Mouse (Mus musculus): ENCODE results near the gene Rps8.
"Not testable (repeated sequence)": the region's sequence is repeated elsewhere in the genome, so short reads cannot be mapped to it uniquely, and the experiment has no call there.

The Rps8 gene

DNA sequence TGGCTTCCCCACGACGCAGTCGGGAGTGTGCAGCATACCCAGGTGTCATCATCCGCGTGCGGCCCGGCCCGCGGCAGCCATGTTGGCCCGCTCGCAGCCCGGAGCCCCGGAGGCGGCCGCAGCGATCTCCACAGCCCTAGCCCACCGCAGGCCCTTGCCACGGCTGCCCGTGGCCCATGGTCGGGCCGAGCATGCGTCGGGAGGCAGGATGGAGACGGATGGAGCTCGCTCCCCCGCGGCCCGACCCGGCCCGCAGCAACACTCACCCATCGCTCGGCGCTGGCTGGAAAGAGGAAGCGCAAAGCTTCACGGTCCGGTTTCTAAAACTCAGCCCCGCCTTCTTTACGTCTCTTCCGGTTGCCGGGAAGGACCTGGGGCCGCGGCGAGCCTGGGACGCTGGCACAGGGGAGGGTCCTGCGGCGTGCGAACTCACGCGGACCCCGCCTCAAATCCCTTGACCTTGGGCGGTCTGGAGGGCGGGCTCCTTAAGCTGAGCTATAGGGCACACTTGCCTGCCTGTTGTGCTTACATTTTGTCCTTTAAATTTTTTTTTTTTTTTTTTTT, at the start of gene Rps8:
Gene Rps8, minus strand, starts transcription at position 452 of the 564 bp plus-strand sequence.
- DNase-seq (ENCODE audit: low spot score in 2 of 2): peak; percentile 72 to 81

DNA sequence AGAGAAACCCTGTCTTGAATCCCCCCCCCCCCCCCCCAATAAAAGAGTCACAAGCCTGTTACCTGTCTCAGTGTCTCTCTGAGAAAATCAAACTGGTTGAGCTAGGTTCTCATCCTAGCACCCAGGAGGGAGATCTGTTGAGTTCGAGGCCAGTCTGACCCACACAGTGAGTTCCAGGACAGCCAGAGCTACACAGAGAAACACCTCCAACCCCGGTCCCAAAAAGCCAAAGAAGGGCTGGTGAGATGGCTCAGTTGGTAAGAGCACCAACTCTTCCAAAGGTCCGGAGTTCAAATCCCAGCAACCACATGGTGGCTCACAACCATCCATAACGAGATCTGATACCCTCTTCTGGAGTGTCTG, 46.9 kb upstream of the Rps8 start:
- DNase-seq (ENCODE audit: low spot score in 2 of 2): no peak

DNA sequence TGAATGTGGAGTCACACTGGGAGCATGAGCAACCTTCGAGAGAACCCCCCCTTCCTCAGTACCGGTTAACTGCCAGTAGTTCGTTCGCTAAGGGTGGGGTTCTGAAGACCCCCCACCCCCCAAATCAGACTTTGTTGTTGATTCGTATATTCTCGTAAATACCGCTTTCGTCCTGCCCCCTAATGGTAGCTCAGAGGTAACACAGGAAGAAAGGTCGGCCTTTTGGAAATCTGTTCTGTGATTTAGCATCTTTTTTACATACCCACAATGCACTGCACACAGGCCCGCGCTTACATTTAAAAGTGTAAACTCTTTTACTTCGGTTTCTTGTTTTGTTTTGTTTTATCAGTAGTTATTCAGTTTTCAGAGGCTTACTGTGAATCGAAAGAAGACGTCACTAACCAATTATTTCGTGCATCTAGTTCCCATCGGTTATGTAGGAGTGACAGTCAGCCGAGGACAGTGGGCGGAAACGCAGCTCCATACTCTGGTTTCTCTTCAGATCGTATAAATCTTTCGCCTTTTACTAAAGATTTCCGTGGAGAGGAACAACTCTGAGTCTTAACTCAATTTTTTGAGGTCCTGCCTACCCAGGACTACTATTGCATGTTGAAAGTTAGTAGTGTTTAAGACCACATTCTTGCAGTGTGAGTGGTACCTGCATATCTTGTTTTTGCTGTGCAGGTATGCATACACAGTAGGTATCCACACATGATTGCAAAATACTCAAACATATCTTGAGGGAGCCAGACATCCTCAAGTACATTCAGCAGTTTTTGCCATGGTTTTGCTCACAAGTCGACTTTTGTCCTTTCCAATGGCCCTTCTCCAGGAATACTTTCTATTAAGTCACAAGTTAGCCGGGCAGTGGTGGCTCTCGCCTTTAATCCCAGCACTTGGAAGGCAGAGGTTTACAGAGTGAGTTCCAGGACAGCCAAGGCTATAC, 46.3 kb upstream of the Rps8 start:
- DNase-seq (ENCODE audit: low spot score in 2 of 2): no peak

DNA sequence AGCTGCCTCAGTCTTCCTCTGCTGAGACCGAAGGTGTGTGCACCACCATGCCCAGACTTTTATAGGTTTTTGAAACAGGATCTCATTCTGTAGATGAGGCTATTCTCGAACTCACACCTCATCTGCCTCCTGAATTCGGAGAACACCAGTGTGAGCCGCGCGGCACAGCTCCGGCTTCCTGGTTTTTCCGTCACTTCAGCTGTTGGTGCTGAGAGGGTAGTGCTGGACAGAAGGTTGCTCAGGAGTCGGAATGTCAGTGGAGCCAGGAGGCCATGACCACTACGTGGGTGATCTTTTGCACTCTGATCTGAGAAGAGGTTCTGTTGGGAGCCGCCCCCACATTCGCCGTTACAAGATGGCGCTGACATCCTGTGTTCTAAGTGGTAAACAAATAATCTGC, 35.8 kb upstream of the Rps8 start:
- DNase-seq (ENCODE audit: low spot score in 2 of 2): no peak

DNA sequence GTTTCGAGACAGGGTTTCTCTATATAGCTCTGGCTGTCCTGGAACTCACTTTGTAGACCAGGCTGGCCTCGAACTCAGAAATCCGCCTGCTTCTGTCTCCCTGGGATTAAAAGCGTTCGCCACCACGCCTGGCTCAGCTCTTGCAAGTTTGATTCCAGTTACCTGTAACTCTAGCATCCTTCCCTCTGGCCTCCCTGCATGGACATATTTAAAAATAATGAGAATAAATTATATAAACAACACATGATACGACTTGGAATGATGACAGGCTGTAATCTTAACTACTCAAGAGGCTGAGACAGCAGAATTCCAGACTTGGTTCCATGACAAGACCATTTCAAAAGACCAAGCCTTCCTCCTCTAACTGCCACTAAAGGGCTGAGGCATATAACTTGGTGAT, 34.6 kb upstream of the Rps8 start:
- no peak for DNase-seq (ENCODE audit: low spot score in 2 of 2)

DNA sequence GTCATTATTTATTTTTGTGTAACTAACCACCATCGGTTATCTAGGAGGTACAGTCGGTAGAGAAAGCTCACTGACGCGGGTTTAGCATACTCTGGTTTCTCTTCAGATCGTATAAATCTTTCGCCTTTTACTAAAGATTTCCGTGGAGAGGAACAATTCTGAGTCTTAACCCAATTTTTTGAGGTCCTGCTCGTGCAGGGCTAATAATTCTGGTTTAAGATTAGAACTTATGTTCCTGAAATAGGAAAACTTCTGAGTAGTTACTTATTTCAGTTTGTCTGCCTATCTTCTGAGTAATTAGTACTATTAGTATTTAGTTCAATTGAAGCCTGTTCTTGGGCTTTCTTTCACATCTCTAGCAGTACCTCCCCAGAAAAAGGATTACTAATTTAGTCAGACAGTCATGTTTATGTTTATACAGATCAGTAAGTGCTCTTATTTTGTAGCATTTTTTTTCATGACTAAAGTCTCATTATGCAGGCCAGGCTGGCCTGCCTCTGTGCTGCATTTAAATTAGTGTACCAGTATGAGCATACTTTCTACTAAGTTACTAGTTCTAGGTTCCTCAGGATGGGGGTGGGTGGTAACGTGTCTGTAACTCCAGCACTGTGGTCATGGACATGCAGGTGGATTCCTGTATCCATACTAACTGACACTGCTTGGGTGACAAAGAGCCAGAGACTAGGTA, 34.0 kb upstream of the Rps8 start:
- DNase-seq (ENCODE audit: low spot score in 2 of 2): peak in 1 of 2 experiments; percentile 6

DNA sequence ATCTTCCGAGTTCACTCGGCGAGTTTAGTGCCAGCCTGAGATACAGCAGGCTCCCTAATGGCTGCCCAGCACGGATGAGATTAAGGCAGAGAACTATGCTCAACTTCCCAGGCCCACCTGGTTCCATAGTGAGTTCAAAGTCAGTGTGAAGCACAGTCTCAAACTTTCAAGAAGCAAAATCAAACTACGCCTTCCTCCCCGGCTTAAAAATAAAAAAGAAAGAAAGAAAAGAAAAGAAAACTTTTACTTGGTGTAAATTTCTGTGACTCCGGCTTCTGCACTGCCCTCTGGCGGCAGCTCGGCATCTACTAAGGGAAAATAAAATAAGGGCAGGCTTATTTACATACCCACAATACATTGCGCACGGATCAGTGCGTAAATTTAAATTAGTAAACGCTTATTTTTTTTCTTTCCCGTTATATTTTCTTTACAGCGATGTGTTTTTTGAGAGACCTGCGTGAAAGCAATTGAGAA, 33.4 kb upstream of the Rps8 start:
- peak; percentile 50 to 77 for DNase-seq (ENCODE audit: low spot score in 2 of 2)

DNA sequence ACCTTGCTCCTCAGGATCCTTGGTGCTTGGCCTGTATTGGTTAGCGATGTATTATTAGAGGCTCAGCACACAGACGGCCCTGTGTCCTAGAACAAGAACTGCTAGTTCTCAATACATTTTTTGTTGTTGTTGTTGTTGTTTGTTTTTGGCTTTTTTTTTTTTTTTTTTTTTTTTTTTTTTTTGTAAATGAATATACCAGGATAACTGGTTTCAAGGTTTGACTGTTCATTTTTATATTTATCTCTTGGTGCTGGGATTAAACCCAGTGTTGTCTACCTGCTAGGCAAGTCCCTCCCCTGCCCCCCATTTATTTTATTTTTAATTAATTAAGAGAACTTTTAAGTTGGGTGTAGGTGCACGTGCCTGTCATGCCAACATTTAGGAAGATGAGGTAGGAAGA, 32.9 kb upstream of the Rps8 start:
- no peak for DNase-seq (ENCODE audit: low spot score in 2 of 2)

DNA sequence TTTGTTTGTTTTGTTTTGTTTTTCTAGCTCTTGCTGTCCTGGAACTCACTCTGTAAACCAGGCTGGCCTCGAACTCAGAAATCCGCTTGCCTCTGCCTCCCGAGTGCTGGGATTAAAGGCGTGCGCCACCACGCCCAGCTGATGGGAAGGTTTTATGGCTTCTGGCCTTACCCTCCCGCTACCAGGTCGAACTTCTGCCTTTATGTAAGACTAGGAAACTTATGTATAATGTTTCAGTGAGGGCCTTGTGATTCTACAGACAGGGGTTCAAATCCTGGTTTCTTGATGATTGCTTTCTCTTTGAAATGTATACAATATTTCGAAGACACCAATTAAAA, 26.7 kb upstream of the Rps8 start:
- not testable (repeated sequence) for DNase-seq (ENCODE audit: low spot score in 2 of 2)

DNA sequence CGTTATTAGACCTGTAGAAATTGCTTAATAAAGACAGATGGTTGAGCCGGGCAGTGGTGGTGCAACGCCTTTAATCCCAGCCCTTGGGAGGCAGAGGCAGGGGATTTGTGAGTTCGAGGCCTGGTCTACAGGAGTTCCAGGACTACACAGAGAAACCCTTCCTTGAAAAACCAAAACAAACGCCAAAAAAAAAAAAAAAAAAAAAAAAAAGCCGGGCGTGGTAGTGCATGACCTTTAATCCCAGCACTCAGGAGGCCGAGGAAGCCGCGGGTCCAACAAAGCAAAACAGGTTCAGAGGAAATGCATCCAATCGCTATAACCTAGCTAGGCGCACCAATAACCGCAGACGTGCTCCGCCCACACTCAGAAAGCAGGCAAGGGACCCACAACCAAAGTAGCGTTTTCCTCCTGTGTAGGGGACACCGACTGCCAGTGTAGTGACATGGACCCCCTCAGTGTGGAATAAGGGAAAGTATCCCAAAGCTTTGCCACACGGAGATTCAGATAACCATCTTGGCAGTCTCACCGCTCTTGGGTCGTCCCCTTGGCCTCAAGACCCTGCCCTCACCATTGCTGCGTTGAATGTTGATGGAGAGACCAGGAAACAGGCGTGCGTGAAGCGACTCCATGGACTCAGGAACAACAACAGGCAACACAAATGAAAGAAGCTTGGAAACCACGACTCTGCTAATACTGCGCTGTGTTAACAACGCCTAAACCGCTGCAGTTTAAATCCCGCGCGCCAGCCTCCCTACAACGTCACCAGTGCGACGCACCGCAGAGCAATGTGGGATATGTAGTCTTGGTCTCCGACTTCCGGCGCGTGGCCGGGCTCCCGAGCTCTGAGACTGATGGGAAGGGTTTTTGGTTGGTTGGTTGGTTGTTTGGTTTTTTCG, 26.1 kb upstream of the Rps8 start, which contains the start of gene Kif2c:
Gene Kif2c, minus strand, starts transcription at position 777 of the 896 bp plus-strand sequence.
- DNase-seq (ENCODE audit: low spot score in 2 of 2): peak; percentile 84 to 85

DNA sequence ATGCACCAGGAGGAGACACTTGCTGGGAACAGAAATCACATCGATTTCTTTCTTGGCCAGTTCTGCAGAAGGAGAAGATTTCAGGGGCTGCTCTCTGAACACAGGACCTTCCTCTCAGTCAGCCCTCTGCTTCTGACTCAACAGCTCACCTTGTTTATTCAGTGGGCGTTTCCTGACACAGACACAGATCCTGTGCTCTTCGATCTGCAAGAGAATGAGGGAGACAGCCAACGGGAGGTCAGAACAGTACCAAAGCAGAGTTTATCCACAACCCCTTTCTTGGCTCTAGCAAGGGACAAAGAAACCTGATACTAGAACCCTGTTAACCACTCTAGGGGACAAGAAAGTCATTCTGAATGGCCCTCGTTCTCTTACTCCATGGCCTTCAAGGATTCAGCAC, 13.9 kb upstream of the Rps8 start:
- no peak for DNase-seq (ENCODE audit: low spot score in 2 of 2)

DNA sequence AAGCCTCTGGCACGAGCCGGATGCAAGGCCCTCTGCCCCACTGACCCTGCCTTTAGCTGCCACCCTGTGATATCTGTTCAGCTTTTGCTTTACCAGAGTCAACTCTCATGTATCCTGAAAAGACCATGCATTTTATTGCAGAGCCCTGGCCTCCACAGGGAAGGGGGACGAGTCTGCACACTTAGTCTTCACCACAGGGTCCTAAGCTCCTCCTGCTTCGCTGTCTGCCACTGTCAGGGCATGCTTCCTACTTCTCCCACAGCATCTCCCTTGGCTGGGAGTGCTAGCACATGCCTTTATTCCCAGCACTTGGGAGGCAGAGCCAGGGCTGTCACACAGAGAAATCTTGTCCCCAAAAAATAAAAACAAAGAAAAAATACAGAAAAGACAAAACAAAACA, 5.1 kb upstream of the Rps8 start:
- DNase-seq (ENCODE audit: low spot score in 2 of 2): no peak

DNA sequence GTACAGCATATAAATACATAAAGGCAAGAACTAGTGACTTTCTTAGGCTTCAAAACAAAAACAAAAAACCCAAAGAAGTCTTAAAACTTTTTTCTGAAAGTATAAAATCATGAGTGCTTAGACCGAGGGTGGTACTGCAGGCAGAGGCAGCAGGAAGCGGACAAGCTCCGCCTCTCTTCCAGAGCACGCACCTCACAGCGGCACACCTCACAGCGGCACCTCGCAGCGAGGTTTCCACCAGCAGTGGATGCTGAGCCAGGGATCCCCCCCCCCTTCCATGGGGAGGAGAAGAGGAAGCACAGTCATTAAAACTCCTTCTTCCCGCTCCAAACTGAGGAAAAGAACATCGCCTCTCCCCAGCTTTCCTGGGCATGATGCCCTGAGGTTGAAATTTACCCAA, 3.6 kb upstream of the Rps8 start:
- DNase-seq (ENCODE audit: low spot score in 2 of 2): no peak

DNA sequence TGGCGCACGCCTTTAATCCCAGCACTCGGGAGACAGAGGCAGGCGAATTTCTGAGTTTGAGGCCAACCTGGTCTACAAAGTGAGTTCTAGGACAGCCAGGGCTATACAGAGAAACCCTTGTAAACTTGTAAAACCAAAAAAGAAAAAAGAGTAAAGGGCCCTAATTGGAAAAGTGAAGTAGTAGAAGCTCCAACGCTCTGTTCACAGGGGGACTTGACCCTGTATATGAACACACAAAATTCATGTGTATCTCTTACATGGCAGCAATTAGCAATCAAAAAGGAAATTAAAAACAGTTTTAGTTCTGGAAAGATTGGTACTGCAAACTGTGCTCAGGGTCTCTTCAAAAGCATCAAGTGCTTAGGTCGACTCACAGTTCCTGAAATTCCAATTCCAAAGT, 329 bp upstream of the Rps8 start:
- DNase-seq (ENCODE audit: low spot score in 2 of 2): no peak

DNA sequence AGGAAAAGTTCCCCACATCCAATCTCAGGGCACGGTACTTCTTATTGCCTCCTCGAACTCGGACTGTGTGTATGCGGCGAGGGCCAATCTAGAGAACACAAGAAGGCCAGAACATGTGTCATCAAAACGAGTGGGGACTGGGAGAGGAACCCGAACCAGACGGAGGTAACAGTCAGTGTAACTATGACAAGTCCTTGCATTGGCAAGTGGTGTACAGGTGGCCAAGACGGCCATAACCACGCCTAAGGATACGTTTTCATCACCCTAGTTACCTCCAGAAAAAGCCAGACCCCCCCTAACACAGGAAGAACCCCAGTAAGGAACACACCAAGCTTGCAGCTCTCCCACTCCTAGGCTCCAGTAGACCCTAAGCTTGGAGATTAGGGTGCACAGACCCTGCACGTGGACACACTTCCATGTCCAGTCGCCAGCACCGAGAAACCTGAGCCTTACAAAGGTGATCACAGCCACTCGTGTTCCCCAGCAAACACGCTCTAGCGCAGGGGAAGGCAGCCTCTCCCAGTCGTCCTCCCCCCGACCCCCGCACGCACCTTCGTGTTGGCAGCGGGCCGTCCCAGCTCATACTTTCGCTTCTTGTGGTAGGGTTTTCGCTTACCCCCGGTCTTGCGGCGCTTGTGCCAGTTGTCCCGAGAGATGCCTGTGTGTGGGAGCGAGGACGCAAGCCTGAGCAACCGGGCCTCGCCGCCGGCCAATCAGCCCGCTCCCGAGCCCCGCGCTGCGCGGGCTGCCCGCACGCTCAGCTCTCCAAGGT, 837 bp downstream of the Rps8 start:
- DNase-seq (ENCODE audit: low spot score in 2 of 2): no peak

DNA sequence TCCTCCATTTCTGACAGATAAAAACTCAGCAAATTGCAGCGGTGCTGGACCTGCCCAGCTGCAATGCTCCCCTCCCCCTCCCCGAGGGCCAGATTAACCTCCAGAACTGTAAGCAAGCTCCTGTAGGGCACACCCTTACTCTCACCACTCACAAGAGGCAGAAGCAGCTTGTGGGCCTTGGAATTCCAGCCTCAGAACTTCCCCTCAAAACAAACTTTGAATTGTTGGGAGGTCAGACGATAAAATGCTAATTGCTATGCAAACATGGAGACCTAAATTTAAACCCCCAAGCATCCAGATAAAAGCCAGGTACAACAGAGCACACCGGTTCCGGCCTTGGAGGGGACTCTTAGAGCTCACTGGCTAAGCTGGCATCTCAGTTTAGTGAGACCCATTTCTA, 3.3 kb downstream of the Rps8 start:
- no peak for DNase-seq (ENCODE audit: low spot score in 2 of 2)

DNA sequence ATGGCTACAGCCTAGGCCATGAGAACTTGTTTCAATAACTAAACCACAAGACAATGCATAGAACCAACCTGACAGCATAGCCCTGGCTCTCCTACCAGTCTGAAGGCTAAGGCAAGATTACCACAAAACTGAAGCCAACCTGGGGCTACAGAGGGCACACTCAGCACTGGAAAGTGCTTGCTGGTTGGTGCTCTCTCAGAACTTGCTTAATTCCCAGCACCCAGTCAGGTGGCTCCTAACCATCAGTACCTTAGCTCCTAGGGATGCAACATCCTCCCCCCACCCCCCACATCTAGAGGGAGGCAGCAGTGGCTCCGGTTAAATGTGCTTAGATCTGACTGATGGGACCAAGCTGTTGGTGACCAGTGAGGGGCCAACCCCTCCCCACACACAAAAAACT, 4.6 kb downstream of the Rps8 start:
- no peak for DNase-seq (ENCODE audit: low spot score in 2 of 2)

DNA sequence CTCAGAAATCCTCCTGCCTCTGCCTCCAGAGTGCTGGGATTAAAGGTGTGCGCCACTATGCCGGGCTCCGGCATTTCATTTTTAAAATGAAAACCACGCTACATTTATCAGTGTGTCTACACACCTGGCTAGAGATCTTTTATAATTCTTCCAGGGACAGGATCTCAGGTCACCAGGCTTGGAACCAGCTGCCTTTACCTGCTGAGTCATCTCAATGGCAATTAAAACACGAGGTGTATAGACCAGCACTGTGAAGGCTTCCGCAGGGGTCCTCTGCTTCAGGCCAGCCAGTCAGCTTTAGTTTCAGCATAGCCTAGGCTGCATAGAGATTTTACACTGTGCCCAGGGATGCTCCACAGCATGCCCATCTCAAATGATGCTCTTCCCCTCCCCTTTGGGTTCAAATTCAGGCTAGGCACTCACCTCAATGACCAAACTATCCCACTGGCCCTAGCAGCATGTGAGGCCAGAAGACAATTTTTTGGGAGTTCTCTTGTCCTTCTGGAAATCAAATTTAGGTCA, 5.8 kb downstream of the Rps8 start:
- no peak for DNase-seq (ENCODE audit: low spot score in 2 of 2)

DNA sequence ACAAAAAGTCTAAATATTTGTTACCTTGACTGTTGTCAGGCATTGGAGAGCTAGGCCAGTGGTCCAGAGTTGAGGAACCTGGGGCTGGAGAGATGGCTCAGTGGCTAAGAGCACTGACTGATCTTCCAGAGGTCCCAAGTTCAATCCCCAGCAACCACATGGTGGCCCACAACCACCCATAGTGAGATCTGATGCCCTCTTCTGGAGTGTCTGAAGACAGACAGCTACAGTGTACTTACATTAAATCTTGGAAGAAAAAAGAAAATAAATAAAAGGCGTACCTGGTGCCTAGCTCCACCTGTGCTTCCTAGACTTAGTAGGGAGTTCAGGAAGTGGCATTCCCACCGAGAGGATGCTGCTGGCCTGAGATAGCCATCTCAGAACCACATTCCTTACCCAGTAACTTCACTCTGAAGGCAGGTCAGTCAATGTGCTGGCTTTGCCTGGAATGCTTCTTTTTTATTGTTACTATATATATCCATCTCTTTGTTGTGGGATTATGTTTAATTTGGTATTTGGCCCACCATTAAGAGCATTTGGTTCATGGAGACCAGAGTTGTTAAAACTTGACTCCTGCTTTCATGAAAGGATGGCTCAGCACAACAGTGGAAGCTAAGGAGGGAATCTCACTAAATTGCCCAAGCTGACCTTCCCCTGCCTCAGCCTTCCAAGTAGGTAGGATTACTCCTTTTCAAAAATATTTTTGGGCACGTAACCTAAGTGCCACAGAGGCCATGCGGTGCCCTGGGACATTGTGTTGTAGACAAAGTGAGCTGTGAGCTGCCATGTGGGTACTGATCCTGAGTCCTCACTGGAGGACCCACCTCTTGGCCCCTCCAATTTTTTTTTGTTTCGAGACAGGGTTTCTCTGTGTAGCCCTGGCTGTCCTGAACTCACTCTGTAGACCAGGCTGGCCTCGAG, 6.5 kb downstream of the Rps8 start:
- no peak for DNase-seq (ENCODE audit: low spot score in 2 of 2)

DNA sequence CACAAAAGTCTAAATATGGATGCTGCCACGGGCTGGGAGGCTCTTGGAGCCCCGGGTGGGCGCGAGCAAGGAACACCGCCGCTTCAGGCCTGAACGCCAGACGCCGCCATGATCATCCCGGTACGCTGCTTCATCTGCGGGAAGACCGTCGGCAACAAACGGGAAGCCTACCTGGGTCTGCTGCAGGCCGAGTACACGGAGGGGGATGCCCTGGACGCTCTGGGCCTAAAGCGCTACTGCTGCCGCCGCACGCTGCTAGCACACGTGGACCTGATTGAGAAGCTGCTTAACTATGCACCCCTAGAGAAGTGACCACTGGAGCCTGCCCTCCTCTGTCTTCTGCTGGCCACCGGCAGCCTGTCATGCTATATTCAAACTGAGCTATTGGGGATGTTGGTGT, 7.2 kb downstream of the Rps8 start:
- no peak for DNase-seq (ENCODE audit: low spot score in 2 of 2)
